Mouse (Mus musculus): ENCODE results near the gene Gm17571.

Gm17571 gene

GRCm38 (mm10) chr9:13446703-13447285 lies at the start of gene Gm17571:
Gene Gm17571, minus strand, starts transcription at chr9:13446753.
- no peak for DNase-seq (ENCODE audit: low read depth, low spot score)

GRCm38 (mm10) chr9:13495530-13495929 lies 49.0 kb upstream of the Gm17571 start:
- DNase-seq (ENCODE audit: low read depth, low spot score) = no peak

GRCm38 (mm10) chr9:13493746-13494145 lies 47.2 kb upstream of the Gm17571 start:
- no peak for DNase-seq (ENCODE audit: low read depth, low spot score)

DNA sequence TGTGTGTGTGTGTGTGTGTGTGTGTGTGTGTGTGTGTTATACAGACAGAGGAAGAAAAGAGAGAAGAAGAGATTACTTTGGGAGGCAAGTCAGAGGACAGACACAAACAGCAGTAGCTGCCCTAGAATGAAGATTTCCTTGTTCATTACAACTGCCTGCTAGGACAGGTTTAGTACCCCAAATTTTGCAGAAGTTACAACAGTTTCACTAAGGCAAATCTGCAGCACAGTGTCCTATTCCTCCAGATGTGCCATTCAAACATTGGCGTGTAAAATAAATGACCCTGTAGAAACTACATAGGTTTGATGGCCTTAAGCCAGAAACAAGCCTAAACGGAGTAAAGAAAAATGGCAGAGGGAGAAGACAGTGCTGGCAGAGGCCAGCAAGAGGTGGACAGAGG lies 46.3 kb upstream of the Gm17571 start:
- DNase-seq (ENCODE audit: low read depth, low spot score) = no peak

- DNase-seq (ENCODE audit: low read depth, low spot score) = no peak
These were observed 45.5 kb upstream of the Gm17571 start for GRCm38 (mm10) chr9:13491854-13492620.

- DNase-seq (ENCODE audit: low read depth, low spot score) = no peak
These were observed 44.6 kb upstream of the Gm17571 start for GRCm38 (mm10) chr9:13491107-13491506.

GRCm38 (mm10) chr9:13485914-13486313 lies 39.4 kb upstream of the Gm17571 start:
- no peak for DNase-seq (ENCODE audit: low read depth, low spot score)

DNA sequence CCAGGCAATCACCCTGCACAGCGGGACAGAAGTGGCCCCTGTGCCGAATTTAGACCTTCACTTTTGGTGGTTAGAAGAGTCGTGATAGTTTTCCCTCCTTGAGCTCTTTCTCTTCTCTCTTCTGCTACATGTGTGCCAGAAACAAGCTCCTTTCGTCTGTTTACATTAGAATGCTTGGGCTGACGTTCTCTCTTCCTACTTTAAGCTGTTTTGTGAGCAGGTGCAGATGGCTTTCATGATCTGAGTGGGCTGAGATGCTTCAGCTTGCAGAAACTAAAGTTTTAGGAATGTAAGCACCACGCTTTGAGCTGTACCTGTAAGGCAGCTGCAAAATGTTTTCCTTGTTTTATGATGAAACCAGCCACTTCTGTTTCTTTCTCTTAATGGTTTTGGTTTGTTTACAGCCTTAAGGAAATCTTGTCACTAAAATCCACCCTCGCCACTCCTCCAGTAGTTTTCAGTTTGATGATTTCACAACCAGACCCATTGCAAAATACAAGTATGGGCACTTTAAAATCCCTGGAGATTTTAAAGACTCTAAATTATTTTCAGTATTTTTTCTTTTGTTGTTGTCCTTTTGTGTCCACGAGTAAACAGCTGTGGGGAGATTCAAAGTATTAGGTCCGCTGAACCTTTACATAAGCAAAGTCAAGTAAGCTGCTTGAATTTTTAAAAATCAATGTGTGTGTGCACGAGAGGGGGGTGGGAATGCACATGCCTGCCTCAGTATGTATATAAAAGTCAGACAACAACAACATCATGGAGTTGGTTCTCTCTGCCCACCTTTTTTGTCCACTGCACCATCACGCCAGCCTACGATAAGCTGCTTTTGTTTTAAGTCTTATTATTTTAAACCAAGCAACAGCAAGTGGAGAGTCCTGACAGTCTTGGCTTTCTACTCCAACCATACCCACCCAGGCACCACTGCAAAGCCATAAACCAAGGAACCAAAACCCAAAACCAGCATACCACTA lies 38.0 kb upstream of the Gm17571 start:
- DNase-seq (ENCODE audit: low read depth, low spot score) = no peak

DNA sequence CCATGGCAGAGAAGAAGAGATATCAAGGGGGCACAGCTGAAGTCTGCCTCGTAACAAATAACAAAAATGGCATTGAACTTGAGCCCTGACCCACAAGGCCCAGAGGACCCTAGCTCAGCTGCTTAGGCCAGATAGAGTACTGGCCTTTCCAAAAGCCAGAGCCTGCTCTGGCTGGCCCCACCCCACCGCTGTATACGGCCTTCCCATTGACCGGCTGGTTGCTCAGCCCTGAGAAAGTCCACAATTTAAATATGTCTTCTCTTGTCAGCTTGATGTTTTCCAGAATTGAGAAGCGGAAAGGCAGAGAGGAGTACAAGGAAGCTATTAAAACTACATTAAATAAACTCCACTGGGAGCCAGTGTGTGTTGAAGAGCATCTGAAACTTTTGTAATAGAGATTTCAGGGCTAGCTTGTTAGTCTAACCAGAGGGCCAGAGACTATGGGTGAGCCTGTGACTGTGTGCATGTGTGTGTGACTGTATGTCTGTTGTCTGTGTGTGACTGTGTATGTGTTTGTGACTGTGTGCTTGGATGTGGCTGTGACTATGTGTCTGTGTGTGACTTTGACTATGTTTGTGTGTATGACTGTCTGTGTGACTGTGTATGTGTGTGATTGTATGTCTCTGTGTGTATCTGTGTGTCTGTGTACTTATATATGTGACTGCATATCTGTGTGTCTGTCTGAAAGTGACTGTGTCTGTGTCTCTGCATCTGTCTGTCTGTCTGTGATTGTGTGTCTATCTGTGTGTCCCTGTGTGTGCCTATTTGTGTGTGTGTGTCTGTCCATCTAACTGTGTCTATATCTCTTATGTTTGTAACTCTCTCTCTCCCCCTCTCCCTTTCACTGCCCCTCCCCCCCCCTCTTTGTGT lies 36.9 kb upstream of the Gm17571 start:
- DNase-seq (ENCODE audit: low read depth, low spot score) = no peak

DNA sequence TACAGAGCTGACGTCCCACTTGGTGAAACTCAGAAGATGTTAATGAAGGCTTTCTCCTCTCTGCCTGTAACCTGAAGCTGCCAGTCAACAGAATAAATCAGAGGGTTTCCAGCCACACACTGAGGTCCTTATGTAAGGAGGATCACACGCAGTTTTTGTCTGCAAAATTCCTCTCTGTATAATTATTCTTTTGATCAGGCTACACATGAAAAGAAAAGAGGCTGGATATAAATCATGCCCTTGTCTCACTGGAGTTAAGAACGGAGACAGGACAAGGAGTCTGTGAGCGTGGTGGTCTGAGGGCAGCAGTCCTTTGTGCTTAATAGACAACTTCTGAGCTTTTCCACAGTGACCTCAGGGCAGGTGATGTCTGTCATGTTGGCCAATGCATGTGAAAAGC lies 32.7 kb upstream of the Gm17571 start:
- no peak for DNase-seq (ENCODE audit: low read depth, low spot score)

DNA sequence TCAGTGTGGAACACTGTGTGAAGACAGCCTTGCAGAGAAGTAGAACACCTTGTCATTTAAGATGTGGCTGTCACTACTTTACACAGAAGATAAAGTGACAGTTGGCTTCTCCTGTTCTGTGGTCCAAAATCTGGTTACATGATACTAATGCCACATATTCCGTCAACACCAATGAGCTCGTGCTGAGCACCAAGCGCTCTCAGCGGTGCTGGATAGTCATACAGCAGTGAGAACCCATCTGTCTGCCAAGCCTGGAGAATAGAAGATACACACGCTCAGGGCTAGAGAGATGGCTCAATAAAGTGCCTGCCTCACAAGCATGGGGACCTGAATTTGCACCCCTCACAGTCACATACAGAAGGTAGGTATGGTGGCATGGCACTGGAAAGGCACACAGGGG lies 28.4 kb upstream of the Gm17571 start:
- no peak for DNase-seq (ENCODE audit: low read depth, low spot score)

DNA sequence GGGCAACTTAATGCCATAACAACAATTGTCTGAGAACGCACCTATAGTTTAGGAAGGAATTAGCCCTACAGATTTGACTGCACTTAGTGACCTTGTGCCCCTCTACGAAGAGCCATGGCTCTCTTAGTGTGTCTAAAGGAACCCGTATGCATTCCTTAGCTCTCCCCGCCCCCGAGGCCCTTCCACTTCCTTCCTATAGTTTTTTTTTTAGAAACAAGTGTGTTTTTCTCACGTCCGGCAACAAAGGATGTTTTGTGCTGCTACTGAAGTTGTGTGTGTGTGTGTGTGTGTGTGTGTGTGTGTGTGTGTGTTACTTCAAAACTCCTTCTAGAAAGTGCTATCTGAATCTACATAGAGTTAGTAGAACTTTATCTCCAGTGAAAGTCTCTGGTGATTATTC lies 23.5 kb upstream of the Gm17571 start:
- DNase-seq (ENCODE audit: low read depth, low spot score) = no peak

- DNase-seq (ENCODE audit: low read depth, low spot score) = no peak
These were observed 22.2 kb upstream of the Gm17571 start for GRCm38 (mm10) chr9:13468778-13469177.

DNA sequence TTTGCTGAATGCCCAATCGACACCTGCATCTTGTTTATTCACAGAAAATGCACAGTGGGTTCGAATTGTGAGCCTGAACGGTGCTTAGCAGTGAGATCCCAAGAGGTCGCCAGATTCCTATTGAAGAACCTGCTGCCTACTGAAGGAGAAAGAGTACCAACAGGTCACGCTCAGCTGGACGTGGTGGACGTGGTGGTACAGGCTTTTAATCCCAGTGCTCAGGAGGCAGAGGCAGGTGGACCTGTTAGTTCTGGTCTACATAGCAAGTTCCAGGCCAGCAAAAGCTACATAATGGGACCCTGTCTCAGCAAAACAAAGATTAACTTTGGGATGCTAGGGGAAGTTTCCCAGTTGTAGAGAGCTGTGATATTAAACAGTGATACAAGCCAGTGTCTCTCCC lies 21.2 kb upstream of the Gm17571 start:
- DNase-seq (ENCODE audit: low read depth, low spot score) = no peak

- no peak for DNase-seq (ENCODE audit: low read depth, low spot score)
These were observed 20.3 kb upstream of the Gm17571 start for GRCm38 (mm10) chr9:13466816-13467215.

DNA sequence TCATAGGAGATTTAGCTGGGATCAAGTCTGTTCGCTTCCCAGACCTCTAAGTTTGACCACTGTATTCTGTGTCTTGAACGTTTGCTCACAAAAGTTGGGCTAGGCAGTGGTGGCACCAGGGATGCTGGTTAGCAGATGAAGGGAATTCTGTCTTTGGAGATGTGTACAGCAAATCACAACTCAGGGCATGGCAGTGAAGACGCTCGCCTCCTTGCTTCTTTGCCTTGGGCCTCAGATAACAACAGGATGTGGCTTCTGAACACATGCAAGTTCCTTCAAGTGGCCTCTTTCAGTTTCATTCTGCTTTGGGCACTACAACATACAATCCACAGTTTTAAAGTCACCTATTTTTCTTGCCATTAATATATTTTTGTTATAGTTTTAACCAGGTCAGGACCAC lies 19.8 kb upstream of the Gm17571 start:
- no peak for DNase-seq (ENCODE audit: low read depth, low spot score)

DNA sequence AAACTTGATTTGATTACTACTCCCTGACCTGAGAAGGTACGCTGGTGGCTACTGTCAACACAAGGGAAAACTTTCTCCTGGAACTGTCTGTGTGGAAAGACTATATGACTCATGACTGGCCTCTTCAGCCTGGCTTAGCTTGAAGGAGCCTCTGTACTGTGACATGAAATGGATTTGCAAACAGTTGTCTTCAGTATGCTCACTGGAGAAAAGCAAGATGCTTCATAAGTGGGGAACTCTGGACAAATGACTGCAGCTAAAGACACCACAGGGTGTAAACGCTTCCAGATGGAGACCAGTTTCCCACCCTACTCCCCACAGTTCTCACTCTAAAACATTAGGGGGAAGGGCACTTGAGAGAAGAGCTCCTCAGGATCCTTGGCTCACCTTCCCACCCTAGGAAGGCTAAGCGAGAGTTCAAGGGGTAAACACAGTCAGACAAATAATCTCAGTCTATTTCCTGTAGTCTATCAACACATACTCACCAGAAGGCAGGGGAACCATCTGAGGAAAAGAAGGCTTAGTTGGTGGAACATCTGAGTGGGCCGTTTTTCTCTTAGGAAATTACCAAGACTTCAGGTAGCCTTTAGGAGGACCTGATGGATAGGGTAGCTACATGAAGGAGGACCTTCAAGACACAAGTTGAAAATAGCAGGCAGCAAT lies 18.9 kb upstream of the Gm17571 start:
- DNase-seq (ENCODE audit: low read depth, low spot score) = no peak

DNA sequence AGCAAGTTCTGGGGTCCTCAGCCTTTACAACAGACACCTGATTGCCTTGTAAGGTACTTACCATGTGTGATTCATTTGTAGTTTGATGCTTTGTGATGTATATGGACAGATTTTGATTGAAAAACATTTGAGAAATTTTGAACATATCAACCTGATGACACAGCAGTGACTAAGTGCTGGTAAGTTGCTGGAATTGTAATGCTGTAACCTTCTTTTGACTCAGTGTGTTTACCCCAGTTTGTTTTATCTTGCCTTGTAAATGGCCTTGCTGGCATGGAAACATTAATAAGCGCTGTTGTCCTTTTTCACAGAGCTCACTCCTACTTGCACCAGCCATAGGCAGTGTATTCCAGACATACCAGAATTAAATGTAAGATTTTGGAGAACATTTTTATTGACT lies 14.4 kb upstream of the Gm17571 start:
- DNase-seq (ENCODE audit: low read depth, low spot score) = no peak

DNA sequence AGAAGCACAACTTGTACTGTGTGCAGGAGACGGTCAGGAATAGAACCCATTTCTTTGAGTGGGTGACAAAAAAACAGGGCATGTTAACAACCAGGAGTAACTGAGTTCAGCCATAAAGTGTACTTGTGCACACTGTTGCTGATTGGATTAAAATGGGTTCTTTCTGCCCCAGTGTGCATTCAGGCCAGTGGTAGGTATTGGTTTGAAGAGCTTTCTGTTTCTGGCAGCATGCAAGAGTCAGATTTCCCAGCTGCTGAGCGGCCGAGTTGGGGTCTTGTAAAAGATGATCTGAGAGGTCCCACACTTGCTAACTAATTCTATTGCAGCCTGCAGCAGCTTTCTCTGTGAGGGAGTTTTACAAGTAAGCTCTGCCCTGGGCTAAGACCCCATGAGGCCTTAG lies 13.5 kb upstream of the Gm17571 start:
- no peak for DNase-seq (ENCODE audit: low read depth, low spot score)

DNA sequence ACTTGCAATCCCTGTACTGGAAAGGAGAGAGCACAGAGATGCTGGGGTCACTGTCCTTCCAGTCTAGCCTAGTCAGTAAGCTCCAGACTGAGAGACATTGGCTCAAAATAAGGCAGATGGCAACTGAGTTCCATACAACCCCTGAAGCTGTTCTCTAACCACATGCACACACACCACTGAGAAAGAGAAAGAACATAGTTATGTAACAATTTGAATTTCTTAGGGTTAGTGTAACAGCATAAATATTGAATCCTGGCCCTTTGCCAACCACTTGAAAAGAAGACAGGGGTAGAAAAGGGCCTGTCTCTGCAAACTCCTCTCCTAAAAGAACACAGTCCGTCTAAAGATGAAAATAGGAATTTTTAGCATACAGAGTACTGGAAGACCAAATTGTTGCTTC lies 12.8 kb upstream of the Gm17571 start:
- DNase-seq (ENCODE audit: low read depth, low spot score) = no peak

DNA sequence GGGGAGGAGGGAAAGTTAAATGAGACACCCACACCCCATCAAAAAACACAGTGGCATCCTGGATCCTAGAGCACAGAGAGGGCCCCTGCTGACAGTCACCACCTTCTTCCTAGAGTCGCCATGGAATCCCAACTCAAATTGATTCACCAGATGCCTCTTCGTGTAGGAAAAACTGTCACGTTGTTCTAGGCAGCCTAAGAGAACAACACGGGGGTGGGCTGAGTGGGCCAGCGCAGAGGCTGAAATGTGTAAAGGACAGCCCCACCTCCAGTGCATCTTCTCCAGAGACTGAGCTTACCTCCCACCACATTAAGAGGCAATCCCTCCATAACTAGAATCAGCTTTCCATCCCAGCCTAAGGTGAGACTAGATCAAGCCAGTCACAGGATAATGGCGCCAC lies 11.2 kb upstream of the Gm17571 start:
- DNase-seq (ENCODE audit: low read depth, low spot score) = no peak
